Mouse (Mus musculus) embryonic facial prominence, embryonic 14.5 days (tissue): ENCODE data around the gene Nr6a1. TPM values are rescaled to one million over a fixed set of nuclear protein-coding genes. Genes with fewer than 3 reads are reported as not detected.

ENCODE experiments used
- ATAC-seq: fragments of 200-750 bp; cut with Nextera tagmentation; 2 replicates; pipeline ENCODE4 v1.8.0; 2017; ENCODE audit warnings: low read depth, moderate number of reproducible peaks, moderate TSS enrichment
- DNase-seq: peaks from one replicate; pipeline ENCODE4 v3.0.0-alpha.2; 2015; ENCODE audit warnings: low spot score
- H3K27ac ChIP-seq: fragments of 300-500 bp; sonication (generic); replicated peaks from 2 replicates; pipeline ENCODE4 v1.5.1; 2014; ENCODE audit warnings: low read depth, mild to moderate bottlenecking, low read length, moderate library complexity
- H3K27me3 ChIP-seq: fragments of 300-500 bp; sonication (generic); replicated peaks from 2 replicates; pipeline ENCODE4 v1.6.1; 2014; ENCODE audit warnings: low read length; ENCODE audit not compliant: control insufficient read depth, insufficient read depth
- H3K36me3 ChIP-seq: fragments of 300-500 bp; sonication (generic); 2 replicates; pipeline ENCODE4 v1.6.1; 2014; ENCODE audit warnings: low read length, mixed read lengths; ENCODE audit not compliant: control insufficient read depth, insufficient read depth
- H3K4me1 ChIP-seq: fragments of 300-500 bp; sonication (generic); 2 replicates; pipeline ENCODE4 v1.6.1; 2014; ENCODE audit warnings: antibody characterized with exemption, low read length; ENCODE audit not compliant: control insufficient read depth, insufficient read depth
- H3K4me2 ChIP-seq: fragments of 300-500 bp; sonication (generic); 2 replicates; pipeline ENCODE4 v1.6.1; 2014; ENCODE audit warnings: low read depth, mild to moderate bottlenecking, low read length, moderate library complexity, mixed read lengths
- H3K4me3 ChIP-seq: fragments of 300-500 bp; sonication (generic); 2 replicates; pipeline ENCODE4 v1.5.1; 2014; ENCODE audit warnings: low read depth, mild to moderate bottlenecking, low read length
- H3K9ac ChIP-seq: fragments of 300-500 bp; sonication (generic); 2 replicates; pipeline ENCODE4 v1.6.1; 2014; ENCODE audit warnings: low read depth, mild to moderate bottlenecking, low read length, moderate library complexity, mixed read lengths
- H3K9me3 ChIP-seq: fragments of 300-500 bp; sonication (generic); 2 replicates; pipeline ENCODE4 v1.6.1; 2016; ENCODE audit warnings: low read length; ENCODE audit not compliant: control insufficient read depth
- WGBS: fragments of 180-500 bp; shearing (Covaris S2); extraction: QIAGEN DNeasy Blood & Tissue Kit; methylation state at CpG from one replicate; pipeline ENCODE4 v1.1.7; 2014; 5-methylcytosine and 5-hydroxymethylcytosine counted together
- polyA plus RNA-seq: library from polyadenylated mRNA; unstranded; fragments of >200 nt; fragmentation: Nextera tagmentation; extraction: Ambion mirVana; gene quantifications from 2 replicates; pipeline ENCODE4 v1.2.1, GENCODE M21; 2014

Nr6a1 gene
- polyA plus RNA-seq, 1 experiment from 2014 or later = 1.7 TPM

DNA sequence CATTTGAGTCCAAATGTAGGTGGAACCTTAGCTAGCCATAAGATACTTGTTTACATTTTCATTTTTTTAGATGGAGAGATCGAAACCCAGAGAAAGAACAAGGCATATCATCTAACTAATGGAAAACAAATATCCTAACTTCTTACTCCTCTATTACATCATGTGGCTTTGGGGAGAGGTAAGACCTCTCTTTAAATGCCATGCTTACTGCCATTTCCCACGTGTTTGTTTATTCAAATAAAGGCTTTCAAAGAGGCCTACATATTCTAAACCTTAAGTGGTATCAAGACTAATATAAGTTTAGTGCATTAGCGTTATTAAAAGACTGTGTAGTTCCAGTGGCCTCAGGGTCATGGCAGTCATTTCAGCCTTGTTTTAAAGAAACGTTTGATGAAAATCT is 140.2 kb downstream of the Nr6a1 start:
- Histone ChIP-seq H3K27me3 (no peaks in the 10 kb centered on the region), H3K4me3 (no peak overlapping the region), H3K9me3 (no peaks in the 10 kb centered on the region), H3K27ac (no peak overlapping the region), H3K4me1 (peaks cover 5% of the 10 kb centered on the region; the same call in 1 of the 2 replicates), H3K36me3 (no peaks in the 10 kb centered on the region), H3K4me2 (no peak overlapping the region), H3K9ac (no peak overlapping the region)
- ATAC-seq = no peak
- no peak for DNase-seq
- whole genome bisulfite sequencing = 33% methylated on average over 4 of the region's 4 CpGs

DNA sequence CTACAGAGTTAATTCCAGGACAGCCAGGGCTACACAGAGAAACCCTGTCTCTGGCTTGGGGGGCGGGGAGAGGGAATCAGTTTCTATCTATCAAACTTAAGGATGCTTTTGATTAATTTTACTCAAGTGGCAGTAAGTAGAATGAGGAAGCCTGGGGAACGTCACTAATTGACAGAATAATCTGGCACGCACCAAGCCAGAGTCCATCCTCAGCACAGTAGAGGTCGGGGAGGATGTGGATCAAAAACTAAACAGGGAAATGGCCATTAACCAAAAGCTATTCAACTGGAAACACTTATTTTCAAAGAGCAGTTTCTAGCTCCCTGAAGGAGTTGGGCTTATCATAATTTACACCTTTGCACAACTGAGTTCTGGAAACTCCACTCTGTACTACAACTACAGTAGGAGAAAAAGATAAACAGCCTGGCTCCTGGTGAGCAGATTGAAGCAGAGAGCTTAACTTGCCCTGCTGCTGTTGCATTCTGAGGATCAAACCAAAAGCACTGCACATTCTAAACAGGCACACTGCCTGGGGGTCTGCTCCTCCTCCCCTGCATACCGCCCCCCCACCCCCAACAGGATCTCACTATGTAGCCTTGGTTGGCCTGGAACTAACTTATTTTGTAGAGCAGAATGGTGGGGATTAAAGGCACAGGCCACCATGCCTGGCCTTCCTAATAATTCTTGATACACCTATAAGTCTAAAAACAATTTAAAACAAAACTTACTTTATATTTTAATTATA is 141.1 kb downstream of the Nr6a1 start:
- Histone ChIP-seq H3K36me3 (no peaks in the 10 kb centered on the region), H3K4me2 (no peak overlapping the region), H3K27me3 (no peaks in the 10 kb centered on the region), H3K9me3 (no peaks in the 10 kb centered on the region), H3K27ac (no peak overlapping the region), H3K4me3 (no peak overlapping the region), H3K9ac (no peak overlapping the region), H3K4me1 (peaks cover 8% of the 10 kb centered on the region; the same call in 1 of the 2 replicates)
- DNase-seq (no peak), ATAC-seq (no peak)
- WGBS = 24% methylated on average over 5 of the region's 5 CpGs

DNA sequence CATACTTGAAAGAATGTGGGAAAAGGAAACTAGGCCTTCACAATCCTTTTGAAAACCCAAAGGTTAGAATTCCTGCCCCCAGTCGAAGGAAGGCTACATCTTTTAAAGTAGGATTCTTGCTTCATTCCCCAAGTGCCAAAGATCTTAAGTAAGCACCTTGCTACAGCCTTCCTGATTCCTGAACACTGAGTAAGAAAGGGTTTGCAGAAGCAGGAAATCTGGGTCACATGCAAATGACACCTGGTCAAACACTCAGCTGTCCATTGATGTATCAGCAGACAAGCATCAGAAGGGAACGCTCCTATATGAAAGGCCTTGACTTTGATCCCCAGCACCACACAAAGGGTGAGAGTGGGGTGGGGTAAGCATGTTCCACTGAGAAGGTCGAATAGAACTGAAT is 142.4 kb downstream of the Nr6a1 start:
- no peaks in the 10 kb centered on the region for H3K27me3 ChIP-seq
- no peaks in the 10 kb centered on the region for H3K36me3 ChIP-seq
- peaks cover 8% of the 10 kb centered on the region; the same call in 1 of the 2 replicates for H3K4me1 ChIP-seq
- no peak overlapping the region for H3K4me3 ChIP-seq
- no peak for ATAC-seq
- H3K9ac ChIP-seq = no peak overlapping the region
- no peak for DNase-seq
- H3K27ac ChIP-seq = no peak overlapping the region
- 35% methylated on average over 3 of the region's 3 CpGs for WGBS
- H3K4me2 ChIP-seq = no peak overlapping the region
- H3K9me3 ChIP-seq = no peaks in the 10 kb centered on the region

DNA sequence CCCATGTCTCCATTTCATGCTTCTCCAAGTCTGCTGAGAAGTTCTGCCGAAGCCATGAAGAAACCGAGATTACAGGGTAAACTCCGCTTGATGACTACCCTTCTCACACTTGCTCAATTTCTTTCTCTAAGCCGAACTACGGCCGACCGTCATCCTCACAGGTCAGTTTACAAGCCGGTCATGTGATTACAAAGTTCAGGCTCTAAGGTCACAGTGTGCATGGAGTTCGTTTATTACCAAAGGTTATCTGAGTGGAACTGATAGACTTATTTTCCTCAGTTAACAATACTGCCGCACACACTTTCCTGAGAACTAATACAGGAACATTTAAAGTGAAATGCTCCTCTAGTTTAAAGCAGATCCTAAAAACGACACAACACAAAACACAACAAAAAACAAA is 143.1 kb downstream of the Nr6a1 start:
- DNase-seq = no peak
- Histone ChIP-seq H3K4me2 (peak overlapping the region; percentile 14; the same call in 1 of the 2 replicates), H3K4me1 (peaks cover 8% of the 10 kb centered on the region; the same call in 1 of the 2 replicates), H3K4me3 (no peak overlapping the region), H3K27me3 (no peaks in the 10 kb centered on the region), H3K9ac (no peak overlapping the region), H3K9me3 (no peaks in the 10 kb centered on the region), H3K27ac (no peak overlapping the region), H3K36me3 (no peaks in the 10 kb centered on the region)
- WGBS = 23% methylated on average over 11 of the region's 11 CpGs
- ATAC-seq = no peak

DNA sequence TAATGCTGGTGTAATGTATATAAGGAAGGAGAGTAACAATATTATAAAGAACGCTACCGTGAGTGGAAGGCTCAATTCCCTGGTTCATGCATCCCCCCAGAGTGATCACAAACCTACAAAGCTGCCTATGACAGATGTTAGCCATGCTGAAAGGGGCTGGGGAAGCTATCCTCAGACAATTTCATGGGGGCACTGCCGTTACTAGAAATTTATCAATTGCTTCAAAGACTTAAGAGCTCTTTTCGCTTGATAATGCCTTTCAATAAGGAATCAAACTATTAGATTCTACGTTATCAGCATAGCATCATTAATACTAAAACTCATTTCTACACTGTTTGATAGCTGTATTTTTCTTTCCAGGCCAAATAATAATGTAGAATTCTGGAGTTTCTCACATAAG is 144.1 kb downstream of the Nr6a1 start:
- peaks cover 8% of the 10 kb centered on the region; the same call in 1 of the 2 replicates for H3K4me1 ChIP-seq
- H3K27me3 ChIP-seq = no peaks in the 10 kb centered on the region
- no peak overlapping the region for H3K27ac ChIP-seq
- H3K4me3 ChIP-seq = no peak overlapping the region
- no peak for ATAC-seq
- WGBS = 49% methylated on average over 5 of the region's 5 CpGs
- H3K4me2 ChIP-seq = no peak overlapping the region
- H3K9me3 ChIP-seq = no peaks in the 10 kb centered on the region
- no peak overlapping the region for H3K9ac ChIP-seq
- no peaks in the 10 kb centered on the region for H3K36me3 ChIP-seq
- DNase-seq = no peak

DNA sequence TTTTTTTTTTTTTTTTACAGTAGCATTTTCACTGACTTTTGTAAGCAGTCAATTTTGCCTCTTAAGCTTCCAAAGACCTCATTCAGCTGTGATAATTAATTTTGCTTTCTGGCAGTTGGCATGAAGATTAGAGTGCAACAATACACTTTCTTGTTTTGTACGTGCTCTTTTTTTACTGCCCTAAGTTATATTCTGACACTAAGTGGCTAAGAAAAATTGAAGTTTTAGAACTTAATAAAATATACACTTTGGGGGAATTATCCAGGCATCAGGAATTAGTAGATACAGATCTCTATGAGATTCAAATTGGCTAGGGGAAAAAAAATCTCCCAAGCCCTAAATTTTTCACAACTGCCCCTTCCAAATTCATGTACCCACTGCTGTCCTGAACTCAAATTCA is 144.8 kb downstream of the Nr6a1 start:
- Histone ChIP-seq H3K4me3 (no peak overlapping the region), H3K4me2 (no peak overlapping the region), H3K27ac (no peak overlapping the region), H3K9ac (no peak overlapping the region), H3K9me3 (no peaks in the 10 kb centered on the region), H3K4me1 (peaks cover 8% of the 10 kb centered on the region; the same call in 1 of the 2 replicates), H3K27me3 (no peaks in the 10 kb centered on the region), H3K36me3 (no peaks in the 10 kb centered on the region)
- DNase-seq (no peak), ATAC-seq (no peak)
- 11% methylated on average over 1 of the region's 1 CpGs for WGBS

DNA sequence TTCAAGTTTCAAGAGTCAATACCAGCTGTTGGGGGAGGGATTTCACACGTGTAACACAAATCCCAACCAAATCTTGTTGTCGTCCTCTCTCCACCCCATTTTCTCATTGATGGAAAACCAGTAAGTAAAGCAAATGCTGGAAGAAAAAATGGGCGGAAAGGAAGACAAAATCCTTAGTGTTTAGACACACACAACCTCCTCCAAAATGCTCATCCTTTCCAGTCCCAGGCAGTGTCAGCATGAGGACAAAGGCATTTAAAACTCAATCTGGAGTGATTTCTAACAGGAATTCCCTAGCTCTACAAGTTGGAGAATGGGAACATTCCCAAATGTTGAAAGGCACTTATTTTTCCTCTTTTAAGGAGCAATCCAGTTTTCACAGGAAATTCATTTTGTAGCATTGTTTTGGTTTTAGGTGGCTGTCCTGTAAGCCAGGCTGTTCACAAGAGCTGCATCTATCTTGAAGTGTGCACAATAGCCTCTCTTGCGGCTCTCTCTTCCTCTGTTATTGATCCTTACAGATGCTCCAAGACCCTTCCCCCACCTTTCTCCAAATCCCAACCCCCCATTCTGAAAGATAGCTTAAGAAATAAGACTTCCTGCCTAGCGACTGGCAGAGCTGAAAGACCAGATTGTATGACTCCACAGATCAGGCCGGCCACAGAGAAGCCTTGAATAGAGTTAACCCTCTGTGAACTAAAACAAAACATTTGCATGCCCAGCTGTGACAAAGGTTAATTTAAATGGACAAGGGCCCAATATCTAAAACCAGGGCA is 145.4 kb downstream of the Nr6a1 start:
- Histone ChIP-seq H3K27ac (0 out of 2 replicates have a peak overlapping the region, but pooled peaks have one; percentile 18), H3K4me3 (no peak overlapping the region), H3K9ac (no peak overlapping the region), H3K4me2 (no peak overlapping the region), H3K27me3 (no peaks in the 10 kb centered on the region), H3K4me1 (peaks cover 8% of the 10 kb centered on the region; the same call in 1 of the 2 replicates), H3K36me3 (no peaks in the 10 kb centered on the region), H3K9me3 (no peaks in the 10 kb centered on the region)
- ATAC-seq = no peak
- WGBS = 11% methylated on average over 6 of the region's 6 CpGs
- DNase-seq = peak; percentile 58

DNA sequence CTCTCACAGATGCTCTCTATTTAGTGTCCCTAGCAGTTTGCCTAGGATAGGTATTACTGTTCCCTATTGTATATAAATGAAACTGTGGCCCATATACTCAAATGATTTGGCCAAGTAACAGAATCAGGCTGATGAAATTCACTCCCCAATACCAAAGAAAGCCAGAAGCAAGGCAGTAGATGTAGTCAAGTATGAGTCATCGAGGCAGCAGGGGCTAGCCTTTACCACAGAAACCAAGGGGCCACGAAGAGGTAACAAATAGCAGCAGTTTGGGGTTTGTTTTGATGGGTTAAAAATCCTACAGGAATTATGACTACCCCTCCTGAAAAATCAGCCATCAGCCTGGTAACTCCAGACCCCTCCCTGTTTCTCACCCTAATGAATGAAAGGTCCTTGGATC is 147.5 kb downstream of the Nr6a1 start:
- ATAC-seq (no peak), DNase-seq (no peak)
- no peaks in the 10 kb centered on the region for H3K9me3 ChIP-seq
- H3K4me3 ChIP-seq = no peak overlapping the region
- 68% methylated on average over 2 of the region's 2 CpGs for WGBS
- no peaks in the 10 kb centered on the region for H3K36me3 ChIP-seq
- H3K9ac ChIP-seq = no peak overlapping the region
- H3K4me2 ChIP-seq = no peak overlapping the region
- H3K27ac ChIP-seq = no peak overlapping the region
- peaks cover 4% of the 10 kb centered on the region; the same call in 1 of the 2 replicates for H3K4me1 ChIP-seq
- H3K27me3 ChIP-seq = no peaks in the 10 kb centered on the region
